Mouse (Mus musculus) forebrain, embryonic 14.5 days (tissue): ENCODE measurements around the gene Bmpr2. TPM values are rescaled to one million over a fixed set of nuclear protein-coding genes. Genes with fewer than 3 reads are reported as not detected.

Experiments
- ATAC-seq: fragments of 200-750 bp; cut with Nextera tagmentation; 2 replicates; pipeline ENCODE4 v1.8.0; 2017; ENCODE audit warnings: mild to moderate bottlenecking, moderate library complexity
- DNase-seq: peaks from one replicate; pipeline ENCODE4 v3.0.0-alpha.2; 2015; ENCODE audit warnings: low spot score
- H3K27ac ChIP-seq: fragments of 300-500 bp; sonication (generic); 2 replicates; pipeline ENCODE4 v1.5.1; 2014; ENCODE audit warnings: low read depth, mild to moderate bottlenecking, control low read depth, low read length, moderate library complexity
- H3K27me3 ChIP-seq: fragments of 300-500 bp; sonication (generic); replicated peaks from 2 replicates; pipeline ENCODE4 v1.6.1; 2014; ENCODE audit warnings: low read length, control low read depth, mixed read lengths; ENCODE audit not compliant: control insufficient read depth, insufficient read depth
- H3K36me3 ChIP-seq: fragments of 300-500 bp; sonication (generic); 2 replicates; pipeline ENCODE4 v1.6.1; 2014; ENCODE audit warnings: low read length, control low read depth; ENCODE audit not compliant: control insufficient read depth, insufficient read depth
- H3K4me1 ChIP-seq: fragments of 300-500 bp; sonication (generic); 2 replicates; pipeline ENCODE4 v1.6.1; 2014; ENCODE audit warnings: antibody characterized with exemption, low read length, control low read depth; ENCODE audit not compliant: control insufficient read depth, insufficient read depth
- H3K4me2 ChIP-seq: fragments of 300-500 bp; sonication (generic); 2 replicates; pipeline ENCODE4 v1.6.1; 2014; ENCODE audit warnings: mild to moderate bottlenecking, control low read depth, low read length
- H3K4me3 ChIP-seq: fragments of 300-500 bp; sonication (generic); 2 replicates; pipeline ENCODE4 v1.5.1; 2014; ENCODE audit warnings: low read depth, low read length, control low read depth
- H3K9ac ChIP-seq: fragments of 300-500 bp; sonication (generic); 2 replicates; pipeline ENCODE4 v1.6.1; 2014; ENCODE audit warnings: mild to moderate bottlenecking, low read length, control low read depth, moderate library complexity
- H3K9me3 ChIP-seq: fragments of 300-500 bp; sonication (generic); replicated peaks from 2 replicates; pipeline ENCODE4 v1.6.1; 2016; ENCODE audit warnings: low read length, control low read depth, mixed read lengths; ENCODE audit not compliant: control insufficient read depth
- WGBS: fragments of 180-500 bp; shearing (Covaris S2); extraction: QIAGEN DNeasy Blood & Tissue Kit; methylation state at CpG from one replicate; pipeline ENCODE4 v1.1.7; 2014; 5-methylcytosine and 5-hydroxymethylcytosine counted together
- polyA plus RNA-seq: library from polyadenylated mRNA; unstranded; fragments of >200 nt; fragmentation: Nextera tagmentation; extraction: Ambion mirVana; gene quantifications from 2 replicates; pipeline ENCODE4 v1.2.1, GENCODE M21; 2014

The Bmpr2 gene
- polyA plus RNA-seq = 14.0 and 16.3 TPM in 2 replicates

DNA sequence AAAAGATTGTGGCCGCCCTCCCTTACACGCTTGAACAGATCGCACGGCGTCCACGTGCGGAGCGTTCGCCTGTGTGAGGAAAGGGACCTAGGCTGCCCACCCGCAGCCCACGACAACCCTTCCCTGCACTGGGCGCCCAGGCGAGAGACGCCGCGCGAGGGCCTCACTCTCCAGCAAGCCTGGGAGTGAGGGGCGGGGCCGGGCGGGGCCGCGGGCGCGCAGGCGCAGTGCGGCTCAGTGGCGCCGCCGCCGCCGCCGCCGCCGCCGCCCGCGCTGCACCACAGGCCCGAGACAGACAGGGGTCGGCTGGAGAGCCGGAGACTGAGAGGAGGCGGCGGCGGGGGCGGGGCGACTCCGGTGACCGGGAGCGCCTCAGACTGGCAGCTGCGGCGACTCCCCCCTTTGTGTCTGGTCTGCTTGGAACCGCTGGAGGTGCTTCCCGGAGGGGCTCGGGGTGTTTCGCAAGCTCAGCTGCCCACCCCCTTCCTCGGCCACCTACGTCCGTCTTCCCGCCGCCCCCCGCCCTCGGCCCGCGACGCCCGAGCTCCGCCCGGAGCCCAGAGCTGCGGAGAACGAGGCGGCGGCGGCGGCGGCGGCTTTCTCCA is at the start of gene Bmpr2:
Bmpr2 (plus strand) TSS at position 237 of the 605 bp plus-strand sequence.
- H3K27me3 ChIP-seq = no peaks in the 10 kb centered on the region
- DNase-seq (peak; percentile 91), ATAC-seq (peak; percentile 93)
- peaks cover 3% of the 10 kb centered on the region; the same call in 1 of the 2 replicates for H3K36me3 ChIP-seq
- H3K9ac ChIP-seq = peak within 1 kb of the TSS; percentile 90
- H3K4me1 ChIP-seq = peaks cover 15% of the 10 kb centered on the region
- H3K27ac ChIP-seq = peak within 1 kb of the TSS; percentile 97
- no peaks in the 10 kb centered on the region for H3K9me3 ChIP-seq
- peak within 1 kb of the TSS; percentile 88 for H3K4me3 ChIP-seq
- under 1% methylated on average over 39 of the region's 75 CpGs for WGBS
- H3K4me2 ChIP-seq = peak within 1 kb of the TSS; percentile 88

DNA sequence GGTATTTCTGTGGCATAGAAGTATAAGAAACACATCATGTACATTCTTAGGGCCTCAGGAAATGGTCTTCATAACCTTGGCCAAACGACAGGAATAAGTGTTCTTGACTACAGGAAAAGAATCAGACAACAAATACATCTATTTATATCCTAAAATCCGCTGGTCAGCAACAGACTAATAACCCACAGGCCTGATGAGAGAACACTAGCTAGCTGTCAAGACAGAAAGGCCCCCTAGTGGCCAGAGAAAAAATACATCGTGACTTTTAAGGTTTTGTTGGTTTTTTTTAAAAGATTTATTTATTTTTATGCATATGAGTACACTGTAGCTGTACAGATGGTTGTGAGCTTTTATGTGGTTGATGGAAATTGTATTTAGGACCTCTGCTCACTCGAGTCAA is 43.3 kb upstream of the Bmpr2 start:
- peak; percentile 63 for DNase-seq

DNA sequence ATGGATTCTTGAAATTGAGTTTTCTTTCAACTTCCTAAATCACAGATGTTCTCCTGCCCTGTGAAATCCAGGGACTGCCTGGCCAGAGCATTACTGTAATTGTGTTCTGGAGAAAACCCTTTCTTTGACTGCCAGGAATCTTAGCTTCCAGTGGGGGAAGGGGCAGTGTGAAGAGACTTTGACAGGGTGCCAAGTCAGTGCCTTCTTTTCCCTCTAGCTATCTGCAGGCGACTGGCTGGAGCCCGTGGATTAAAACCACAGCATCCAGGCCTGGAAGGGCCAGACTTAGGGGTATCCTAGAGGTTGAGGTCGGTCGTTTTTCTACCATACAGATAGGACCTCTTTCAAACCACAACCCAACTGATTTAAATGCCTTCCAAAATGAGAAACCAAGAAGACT is 37.5 kb upstream of the Bmpr2 start:
- no peaks in the 10 kb centered on the region for H3K9me3 ChIP-seq
- no peak overlapping the region for H3K4me3 ChIP-seq
- no peak for ATAC-seq
- H3K4me2 ChIP-seq = no peak overlapping the region
- peak; percentile 32 for DNase-seq
- H3K4me1 ChIP-seq = no peaks in the 10 kb centered on the region
- no peaks in the 10 kb centered on the region for H3K36me3 ChIP-seq
- whole genome bisulfite sequencing = 70% methylated on average over 4 of the region's 4 CpGs
- no peak overlapping the region for H3K27ac ChIP-seq
- H3K27me3 ChIP-seq = no peaks in the 10 kb centered on the region
- H3K9ac ChIP-seq = no peak overlapping the region

More for the DNA sequence above, 43.3 kb upstream of the Bmpr2 start:
- Histone ChIP-seq H3K4me2 (no peak overlapping the region), H3K27ac (no peak overlapping the region), H3K27me3 (no peaks in the 10 kb centered on the region), H3K36me3 (peaks cover 19% of the 10 kb centered on the region), H3K9ac (no peak overlapping the region), H3K4me1 (no peaks in the 10 kb centered on the region), H3K4me3 (no peak overlapping the region), H3K9me3 (no peaks in the 10 kb centered on the region)
- no peak for ATAC-seq
- 53% methylated on average over 4 of the region's 4 CpGs for WGBS

DNA sequence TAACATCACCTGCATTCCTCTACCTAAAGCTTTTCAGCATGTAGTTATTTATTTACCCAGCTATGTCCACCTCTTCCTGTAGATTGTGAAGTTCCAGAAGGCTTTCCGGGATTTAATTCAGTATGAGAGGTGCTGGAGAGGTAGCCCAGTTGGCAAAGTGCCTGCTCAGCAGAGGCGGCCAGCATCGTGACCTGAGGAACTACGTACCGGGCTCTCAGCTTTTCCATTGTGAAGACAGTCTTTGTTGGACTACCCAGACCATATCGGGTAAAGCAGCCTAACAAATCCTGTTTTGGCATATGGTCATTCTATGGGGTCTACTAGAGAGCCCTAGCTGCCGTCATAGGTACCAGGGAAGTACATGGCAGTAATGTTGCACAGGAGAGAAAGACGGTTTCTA is 33.1 kb upstream of the Bmpr2 start:
- H3K4me2 ChIP-seq = no peak overlapping the region
- DNase-seq = no peak
- no peaks in the 10 kb centered on the region for H3K36me3 ChIP-seq
- H3K9me3 ChIP-seq = no peaks in the 10 kb centered on the region
- no peak for ATAC-seq
- H3K27ac ChIP-seq = no peak overlapping the region
- no peaks in the 10 kb centered on the region for H3K27me3 ChIP-seq
- WGBS = 67% methylated on average over 8 of the region's 8 CpGs
- H3K4me1 ChIP-seq = no peaks in the 10 kb centered on the region
- H3K9ac ChIP-seq = no peak overlapping the region
- H3K4me3 ChIP-seq = no peak overlapping the region

DNA sequence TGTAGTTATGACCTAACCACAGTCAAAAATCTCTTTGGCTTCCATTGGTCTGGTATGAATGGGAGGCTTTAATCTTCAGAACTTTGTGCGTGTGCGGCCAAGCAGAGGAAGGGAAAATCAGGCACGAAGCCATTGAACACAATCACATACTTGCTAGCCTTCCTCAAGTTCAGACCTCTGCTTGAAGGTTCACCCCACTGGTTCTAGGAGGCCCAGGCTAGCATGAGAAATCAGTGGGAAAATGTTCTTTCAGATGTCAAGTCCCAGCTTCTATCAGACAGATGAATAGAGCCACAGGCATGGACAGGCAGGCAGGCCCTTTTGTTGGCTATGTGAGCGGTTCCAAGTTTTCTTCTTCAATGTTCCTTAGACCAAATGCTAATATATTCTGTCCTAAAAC is 32.5 kb upstream of the Bmpr2 start:
- Histone ChIP-seq H3K9me3 (no peaks in the 10 kb centered on the region), H3K4me2 (no peak overlapping the region), H3K36me3 (no peaks in the 10 kb centered on the region), H3K27me3 (no peaks in the 10 kb centered on the region), H3K4me1 (no peaks in the 10 kb centered on the region), H3K27ac (no peak overlapping the region), H3K4me3 (no peak overlapping the region), H3K9ac (no peak overlapping the region)
- DNase-seq = peak; percentile 13
- 37% methylated on average over 4 of the region's 4 CpGs for WGBS
- peak; percentile 57; the same call in 1 of the 2 replicates for ATAC-seq

DNA sequence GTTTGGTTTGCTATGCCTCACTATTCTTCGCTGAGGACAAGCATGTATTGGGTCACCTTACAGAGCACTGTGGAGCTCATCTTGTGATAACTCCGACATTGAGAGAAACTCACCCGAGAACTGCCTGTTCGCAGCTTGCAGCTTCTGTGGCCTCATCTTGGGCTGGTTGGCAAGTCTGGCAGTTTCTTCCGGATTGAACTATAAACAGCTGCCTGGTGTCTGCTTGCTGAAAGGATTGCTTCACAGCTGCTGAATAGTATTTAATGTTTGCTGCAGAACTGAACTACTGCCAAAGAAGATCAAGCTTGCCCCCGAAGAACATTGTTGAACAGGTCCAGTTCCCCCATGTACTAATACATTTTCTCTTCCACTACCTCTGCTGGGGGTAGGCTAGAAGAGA is 29.1 kb upstream of the Bmpr2 start:
- no peak for DNase-seq
- H3K9me3 ChIP-seq = no peaks in the 10 kb centered on the region
- H3K4me3 ChIP-seq = no peak overlapping the region
- no peaks in the 10 kb centered on the region for H3K27me3 ChIP-seq
- no peak overlapping the region for H3K27ac ChIP-seq
- H3K4me2 ChIP-seq = no peak overlapping the region
- no peaks in the 10 kb centered on the region for H3K4me1 ChIP-seq
- no peaks in the 10 kb centered on the region for H3K36me3 ChIP-seq
- H3K9ac ChIP-seq = no peak overlapping the region
- no peak for ATAC-seq
- WGBS = 77% methylated on average over 6 of the region's 6 CpGs

DNA sequence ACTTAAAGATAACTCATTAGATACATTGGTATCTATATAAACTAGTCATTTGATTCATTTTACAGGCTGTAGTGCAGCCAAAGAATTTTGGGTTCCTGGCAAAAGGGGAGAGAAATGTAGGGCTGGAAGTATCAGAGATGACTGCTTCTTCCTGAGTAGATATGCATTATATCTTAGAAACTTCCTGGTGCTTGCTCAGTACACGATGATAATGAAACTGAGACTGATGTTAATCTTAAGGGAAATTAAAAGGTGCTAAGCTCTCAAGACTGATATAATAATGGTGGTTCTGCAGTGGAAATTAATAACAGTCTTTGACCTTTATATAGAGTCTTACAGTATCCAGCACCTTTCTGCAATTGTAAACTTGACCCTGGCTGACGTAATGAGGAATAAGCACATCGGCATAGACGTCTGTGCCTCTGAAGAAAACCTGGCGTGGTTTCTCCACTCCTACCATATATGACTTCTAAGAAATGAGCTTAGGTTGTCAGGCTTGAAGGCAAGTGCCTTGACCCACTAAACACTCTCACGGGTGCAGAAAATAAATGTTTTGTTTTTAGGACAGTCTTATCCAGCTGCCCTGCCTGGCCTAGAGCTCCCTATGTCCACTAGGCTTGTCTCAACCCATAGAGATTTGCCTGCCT is 24.3 kb upstream of the Bmpr2 start:
- Histone ChIP-seq H3K4me3 (no peak overlapping the region), H3K4me2 (no peak overlapping the region), H3K27ac (no peak overlapping the region), H3K9ac (no peak overlapping the region), H3K9me3 (no peaks in the 10 kb centered on the region), H3K4me1 (no peaks in the 10 kb centered on the region), H3K27me3 (no peaks in the 10 kb centered on the region), H3K36me3 (no peaks in the 10 kb centered on the region)
- WGBS = 85% methylated on average over 6 of the region's 6 CpGs
- no peak for ATAC-seq
- DNase-seq = no peak

DNA sequence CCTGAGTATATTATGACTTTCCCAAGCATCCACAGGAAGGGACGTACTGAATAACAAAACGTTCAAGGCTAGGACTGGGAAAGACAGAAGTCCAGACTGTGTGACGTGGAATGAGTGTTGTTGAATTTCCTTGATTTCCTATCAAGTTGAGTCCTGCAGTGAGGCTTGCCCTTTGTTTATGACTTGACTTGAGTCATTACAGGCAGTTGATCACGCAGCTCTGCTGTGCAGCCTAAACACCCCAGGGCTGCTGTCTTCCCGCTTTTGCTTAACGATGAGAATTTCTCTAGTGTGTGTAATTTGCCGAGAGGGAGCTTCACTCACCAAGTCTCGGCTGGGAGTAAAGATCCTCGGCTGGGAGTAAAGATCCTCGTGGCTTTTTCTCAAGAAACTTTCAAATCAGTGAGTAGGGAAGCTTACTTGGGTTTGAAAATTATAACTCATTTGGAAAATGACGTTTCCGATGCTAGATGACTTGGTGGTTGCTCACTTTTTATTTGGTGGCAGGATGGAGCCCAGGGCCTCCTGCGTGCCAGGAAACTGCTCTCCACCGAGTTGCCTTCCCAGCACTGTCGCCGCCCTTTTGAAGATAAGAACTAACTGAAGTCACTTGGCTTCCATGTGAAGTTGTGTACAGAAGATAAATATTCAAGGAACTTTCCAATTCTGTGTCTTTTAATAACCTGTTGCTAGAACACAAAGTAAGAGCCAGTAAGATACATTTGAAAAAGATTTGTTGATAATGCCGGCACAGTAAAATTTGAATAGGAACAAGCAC is 23.4 kb upstream of the Bmpr2 start:
- Histone ChIP-seq H3K4me1 (no peaks in the 10 kb centered on the region), H3K9me3 (no peaks in the 10 kb centered on the region), H3K27me3 (no peaks in the 10 kb centered on the region), H3K9ac (no peak overlapping the region), H3K27ac (no peak overlapping the region), H3K4me2 (no peak overlapping the region), H3K36me3 (no peaks in the 10 kb centered on the region), H3K4me3 (no peak overlapping the region)
- ATAC-seq = no peak
- DNase-seq = no peak
- WGBS = 64% methylated on average over 17 of the region's 17 CpGs

DNA sequence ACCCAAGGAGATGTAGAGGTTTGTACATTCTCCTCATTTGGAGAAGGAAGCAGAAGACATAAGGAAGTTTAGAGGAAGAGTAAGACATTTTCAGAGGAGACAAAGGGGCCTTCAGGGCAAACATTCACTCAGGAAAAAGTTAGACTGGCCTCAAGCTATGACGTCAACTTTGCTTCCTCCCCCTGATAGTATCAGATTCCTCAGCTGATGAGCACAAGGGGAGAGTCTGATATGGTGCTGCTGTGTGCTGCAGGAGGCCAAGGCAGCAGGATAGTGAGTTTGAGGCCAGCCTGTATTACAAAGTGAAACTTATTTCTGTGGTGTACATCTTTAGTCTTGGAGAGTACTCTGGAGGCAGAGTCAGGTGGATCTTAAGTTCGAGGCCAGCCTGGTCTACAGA is 14.2 kb upstream of the Bmpr2 start:
- no peaks in the 10 kb centered on the region for H3K36me3 ChIP-seq
- 82% methylated on average over 2 of the region's 2 CpGs for WGBS

More for the DNA sequence above, 14.2 kb upstream of the Bmpr2 start:
- ATAC-seq = no peak
- H3K4me2 ChIP-seq = no peak overlapping the region
- H3K9ac ChIP-seq = no peak overlapping the region
- H3K4me3 ChIP-seq = no peak overlapping the region
- H3K4me1 ChIP-seq = no peaks in the 10 kb centered on the region
- no peaks in the 10 kb centered on the region for H3K27me3 ChIP-seq
- H3K9me3 ChIP-seq = no peaks in the 10 kb centered on the region
- H3K27ac ChIP-seq = no peak overlapping the region
- no peak for DNase-seq
